9 mouse cellular contexts compared by ENCODE assay signal in genomic region chr6:52861928-52862327, GRCm38 (mm10).
DNase-seq lines count a peak whose midpoint lies in the region; ATAC-seq and TF ChIP-seq lines count a peak whose summit lies in the region.
"Had no signal": no experiment of that assay in that cellular context is flagged by ENCODE, and none has a peak within 500 bp of the region (broad histone marks: within the 10 kb centered on the region; RNA-seq: fewer than 3 reads in every experiment).

No protein-coding gene starts in this region.

- no peaks in the 10 kb centered on the region for H3K9me3 ChIP-seq in embryonic facial prominence, embryonic 14.5 days (ENCODE audit: control insufficient read depth, low read length)
- no peaks in the 10 kb centered on the region for H3K9me3 ChIP-seq in heart, embryonic 16.5 days (replicated peaks; ENCODE audit: control insufficient read depth, low read length)
- no peaks in the 10 kb centered on the region for H3K9me3 ChIP-seq in midbrain, postnatal 0 days (ENCODE audit: low read length)

- no peak for DNase-seq in layer of hippocampus, adult 2 months (ENCODE audit: low spot score in 2 of 2)
- no peak for DNase-seq in layer of hippocampus, postnatal 36 days
- peak; percentile 96 for DNase-seq in embryonic facial prominence, embryonic 14.5 days (ENCODE audit: low spot score)
- peak; percentile 56 for DNase-seq in midbrain, postnatal 0 days (ENCODE audit: low spot score)
- DNase-seq in cerebellum, adult 9-11 months = no peak

- peaks cover 54% of the 10 kb centered on the region for H3K4me1 ChIP-seq in embryonic facial prominence, embryonic 14.5 days (ENCODE audit: control insufficient read depth, insufficient read depth, low read length)
- H3K4me1 ChIP-seq in heart, embryonic 16.5 days (ENCODE audit: control insufficient read depth, insufficient read depth, low read length) = peaks cover 30% of the 10 kb centered on the region
- peaks cover 11% of the 10 kb centered on the region; the same call in 1 of the 2 replicates for H3K4me1 ChIP-seq in midbrain, postnatal 0 days (ENCODE audit: insufficient read depth, low read length)

- H3K9ac ChIP-seq in embryonic facial prominence, embryonic 14.5 days (ENCODE audit: low read depth, low read length) = no peak overlapping the region
- no peak overlapping the region for H3K9ac ChIP-seq in heart, embryonic 16.5 days (ENCODE audit: low read length)
- no peak overlapping the region for H3K9ac ChIP-seq in midbrain, postnatal 0 days (replicated peaks; ENCODE audit: low read length, poor library complexity, severe bottlenecking)

- TF ChIP-seq CTCF in layer of hippocampus, adult 2 months (conservative IDR thresholded peaks at IDR 0.05) = no peak
- TF ChIP-seq CTCF in midbrain, postnatal 0 days (IDR thresholded peaks at IDR 0.05) = no peak

- 9% methylated on average over 7 of the region's 7 CpGs for WGBS in embryonic facial prominence, embryonic 14.5 days
- 25% methylated on average over 7 of the region's 7 CpGs for whole genome bisulfite sequencing in heart, embryonic 16.5 days
- WGBS in midbrain, postnatal 0 days = 31% methylated on average over 7 of the region's 7 CpGs

- H3K27ac ChIP-seq in layer of hippocampus, adult 2 months = 0 out of 2 replicates have a peak overlapping the region, but pooled peaks have one; percentile 2
- peak overlapping the region; percentile 83; the same call in 1 of the 2 replicates for H3K27ac ChIP-seq in embryonic facial prominence, embryonic 14.5 days (replicated peaks; ENCODE audit: low read depth, low read length)
- H3K27ac ChIP-seq in heart, embryonic 16.5 days (ENCODE audit: low read length) = peak overlapping the region; percentile 72
- no peak overlapping the region; the same call in 1 of the 2 replicates for H3K27ac ChIP-seq in midbrain, postnatal 0 days (ENCODE audit: low read depth, low read length)

- H3K36me3 ChIP-seq in embryonic facial prominence, embryonic 14.5 days (ENCODE audit: control insufficient read depth, insufficient read depth, low read length) = no peaks in the 10 kb centered on the region
- no peaks in the 10 kb centered on the region for H3K36me3 ChIP-seq in heart, embryonic 16.5 days (ENCODE audit: control insufficient read depth, insufficient read depth)
- no peaks in the 10 kb centered on the region for H3K36me3 ChIP-seq in midbrain, postnatal 0 days (ENCODE audit: insufficient read depth, low read length)

- H3K4me2 ChIP-seq in embryonic facial prominence, embryonic 14.5 days (ENCODE audit: low read depth, low read length) = no peak overlapping the region
- H3K4me2 ChIP-seq in heart, embryonic 16.5 days (ENCODE audit: low read depth, low read length) = peak overlapping the region; percentile 6; the same call in 1 of the 2 replicates
- H3K4me2 ChIP-seq in midbrain, postnatal 0 days (ENCODE audit: low read depth, low read length, poor library complexity, severe bottlenecking) = no peak overlapping the region

- H3K4me3 ChIP-seq in layer of hippocampus, adult 2 months = no peak overlapping the region
- H3K4me3 ChIP-seq in embryonic facial prominence, embryonic 14.5 days (ENCODE audit: low read depth, low read length) = no peak overlapping the region
- H3K4me3 ChIP-seq in heart, embryonic 16.5 days (ENCODE audit: low read length) = no peak overlapping the region
- H3K4me3 ChIP-seq in midbrain, postnatal 0 days (ENCODE audit: low read depth, low read length) = no peak overlapping the region
- H3K4me3 ChIP-seq: erythroblast, embryonic 14.5 days had no signal

- H3K27me3 ChIP-seq in embryonic facial prominence, embryonic 14.5 days (replicated peaks; ENCODE audit: control insufficient read depth, insufficient read depth, low read length) = no peaks in the 10 kb centered on the region
- H3K27me3 ChIP-seq in heart, embryonic 16.5 days (ENCODE audit: control insufficient read depth, insufficient read depth, low read length) = no peaks in the 10 kb centered on the region
- H3K27me3 ChIP-seq in midbrain, postnatal 0 days (ENCODE audit: insufficient read depth, low read length) = no peaks in the 10 kb centered on the region

- peak; percentile 75 for ATAC-seq in embryonic facial prominence, embryonic 14.5 days (ENCODE audit: low read depth)
- ATAC-seq in heart, embryonic 16.5 days (replicated peaks; ENCODE audit: extremely low read depth, insufficient read depth, low FRiP score) = peak; percentile 66
- no peak for ATAC-seq in midbrain, postnatal 0 days (ENCODE audit: low FRiP score)
- ATAC-seq in inflammation-experienced regulatory T-cells, adult 6 months = no peak
- no peak for ATAC-seq in erythroblast, adult 5-6 weeks (replicated peaks; ENCODE audit: low FRiP score, poor library complexity, severe bottlenecking)

Comparison
In these comparisons a context has a peak if more than half of its experiments do, and no peak if none do; other contexts are left out.
1. DNase-seq: peak in embryonic facial prominence, embryonic 14.5 days (single experiment) and midbrain, postnatal 0 days (single experiment); none in layer of hippocampus, adult 2 months (0 of 2), layer of hippocampus, postnatal 36 days (0 of 2) and cerebellum, adult 9-11 months (single experiment).
2. ATAC-seq: peak in embryonic facial prominence, embryonic 14.5 days (single experiment) and heart, embryonic 16.5 days (single experiment); none in midbrain, postnatal 0 days (single experiment), inflammation-experienced regulatory T-cells, adult 6 months (single experiment) and erythroblast, adult 5-6 weeks (single experiment).